Mouse (Mus musculus): ENCODE measurements around the gene Gm20388. TPM values are rescaled to one million over a fixed set of nuclear protein-coding genes. Genes with fewer than 3 reads are reported as not detected.
A peak's percentile ranks its signal among the peaks of the same experiment; 100 is the strongest.

Gm20388 gene
- polyA plus RNA-seq, 1 experiment from 2014 or later: 7.4 TPM

DNA sequence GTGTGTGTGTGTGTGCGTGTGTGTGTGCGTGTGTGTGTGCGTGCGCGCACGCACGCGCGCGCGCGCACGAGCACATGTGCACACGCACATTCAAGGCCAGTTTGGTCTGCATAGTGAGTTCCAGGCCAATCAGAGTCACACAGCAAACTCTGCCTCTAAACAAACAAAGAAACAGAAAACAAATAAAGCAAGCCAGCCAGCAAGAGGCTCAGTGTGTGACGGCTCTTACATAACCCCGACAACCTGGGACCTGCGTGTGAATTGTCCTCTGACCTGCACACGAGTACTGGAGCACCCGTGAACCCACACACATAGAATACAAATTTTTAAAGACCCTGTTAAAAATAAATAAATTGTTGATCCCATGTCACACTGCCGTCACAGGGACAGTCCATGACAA is 1488.1 kb downstream of the Gm20388 start:
- Histone ChIP-seq H3K4me2 (ENCODE audit: low read depth, low read length) (no peak overlapping the region), H3K4me3 (replicated peaks; ENCODE audit: low read length) (no peak overlapping the region), H3K27me3 (ENCODE audit: control insufficient read depth, insufficient read depth, low read length) (0 out of 2 replicates have a peak, but pooled peaks cover 9% of the 10 kb centered on the region), H3K9me3 (replicated peaks; ENCODE audit: control insufficient read depth, low read length) (no peaks in the 10 kb centered on the region), H3K36me3 (ENCODE audit: control insufficient read depth, insufficient read depth, low read length) (no peaks in the 10 kb centered on the region), H3K4me1 (ENCODE audit: control insufficient read depth, insufficient read depth, low read length) (peaks cover 7% of the 10 kb centered on the region; the same call in 1 of the 2 replicates), H3K27ac (ENCODE audit: low read length) (no peak overlapping the region), H3K9ac (ENCODE audit: low read length) (no peak overlapping the region)
- ATAC-seq (ENCODE audit: insufficient read depth, low FRiP score): no peak
- whole genome bisulfite sequencing: 90% methylated on average over 20 of the region's 20 CpGs

DNA sequence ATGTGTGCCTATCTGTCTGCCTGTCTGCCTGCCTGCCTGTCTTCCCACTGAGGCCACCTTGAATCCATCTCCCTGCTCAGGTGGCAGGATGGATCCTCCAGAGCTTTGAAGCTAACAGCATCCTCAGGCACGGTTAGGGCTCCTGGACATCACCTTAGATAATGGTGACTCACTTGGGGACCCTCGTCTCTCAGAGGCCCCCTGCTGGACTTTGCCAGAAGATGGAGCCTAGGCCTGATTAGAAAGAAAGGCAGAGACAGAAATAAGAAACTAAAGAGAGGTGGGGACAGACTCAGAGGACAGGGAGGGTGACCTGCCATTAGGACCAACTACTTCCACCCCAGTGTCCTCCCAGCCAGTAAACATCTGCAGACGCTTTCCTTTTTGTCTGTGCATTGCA is 1488.5 kb downstream of the Gm20388 start:
- 38% methylated on average over 3 of the region's 3 CpGs for WGBS
- Histone ChIP-seq H3K27ac (ENCODE audit: low read length) (no peak overlapping the region), H3K9me3 (replicated peaks; ENCODE audit: control insufficient read depth, low read length) (no peaks in the 10 kb centered on the region), H3K36me3 (ENCODE audit: control insufficient read depth, insufficient read depth, low read length) (no peaks in the 10 kb centered on the region), H3K4me1 (ENCODE audit: control insufficient read depth, insufficient read depth, low read length) (peaks cover 7% of the 10 kb centered on the region; the same call in 1 of the 2 replicates), H3K27me3 (ENCODE audit: control insufficient read depth, insufficient read depth, low read length) (0 out of 2 replicates have a peak, but pooled peaks cover 9% of the 10 kb centered on the region), H3K4me2 (ENCODE audit: low read depth, low read length) (no peak overlapping the region), H3K9ac (ENCODE audit: low read length) (no peak overlapping the region), H3K4me3 (replicated peaks; ENCODE audit: low read length) (no peak overlapping the region)
- ATAC-seq (ENCODE audit: insufficient read depth, low FRiP score): no peak

DNA sequence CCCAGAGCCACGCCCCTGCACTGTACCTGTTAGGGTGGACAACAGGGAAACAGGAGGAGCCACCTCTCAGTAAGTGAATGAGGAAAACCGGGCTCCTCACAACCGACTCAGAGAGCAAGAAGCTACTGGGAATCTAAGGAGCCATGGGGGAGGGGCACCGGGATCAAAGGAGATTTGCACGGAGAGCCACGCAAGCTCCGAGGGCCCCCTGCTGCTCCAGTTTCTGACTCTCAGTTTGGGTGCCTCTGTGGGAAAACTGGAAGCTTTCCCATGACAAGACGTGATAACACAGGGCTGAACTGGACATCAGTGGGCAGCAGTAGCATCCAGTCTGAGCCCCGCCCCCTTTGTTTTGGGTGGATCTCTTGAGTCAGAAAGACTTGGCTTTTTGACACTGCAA is 1489.9 kb downstream of the Gm20388 start:
- Histone ChIP-seq H3K27ac (ENCODE audit: low read length) (no peak overlapping the region), H3K4me1 (ENCODE audit: control insufficient read depth, insufficient read depth, low read length) (peaks cover 7% of the 10 kb centered on the region; the same call in 1 of the 2 replicates), H3K36me3 (ENCODE audit: control insufficient read depth, insufficient read depth, low read length) (no peaks in the 10 kb centered on the region), H3K9me3 (replicated peaks; ENCODE audit: control insufficient read depth, low read length) (no peaks in the 10 kb centered on the region), H3K4me2 (ENCODE audit: low read depth, low read length) (no peak overlapping the region), H3K4me3 (replicated peaks; ENCODE audit: low read length) (no peak overlapping the region), H3K9ac (ENCODE audit: low read length) (no peak overlapping the region), H3K27me3 (ENCODE audit: control insufficient read depth, insufficient read depth, low read length) (0 out of 2 replicates have a peak, but pooled peaks cover 9% of the 10 kb centered on the region)
- WGBS: 30% methylated on average over 9 of the region's 9 CpGs
- ATAC-seq (ENCODE audit: insufficient read depth, low FRiP score): no peak

DNA sequence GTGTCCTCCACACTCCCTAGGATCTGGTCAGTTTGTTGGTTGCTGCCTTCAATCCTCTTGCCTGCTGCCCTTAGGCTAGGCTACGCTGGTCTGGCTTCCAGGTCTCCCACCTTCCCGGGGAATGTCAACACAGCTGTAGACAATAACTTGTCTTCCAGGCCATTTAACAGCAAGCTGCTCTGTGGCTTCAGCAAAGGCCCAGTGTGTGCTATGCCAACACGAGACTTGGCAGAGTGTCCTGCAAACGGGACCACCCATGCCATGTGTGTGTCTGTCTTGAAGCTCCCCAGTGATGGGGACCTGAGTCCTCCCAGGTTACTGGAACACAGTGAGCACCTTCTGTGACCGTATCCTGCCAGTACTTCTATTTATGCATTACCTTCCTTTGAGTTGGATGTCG is 1493.2 kb downstream of the Gm20388 start:
- Histone ChIP-seq H3K27me3 (ENCODE audit: control insufficient read depth, insufficient read depth, low read length) (no peaks in the 10 kb centered on the region), H3K9ac (ENCODE audit: low read length) (no peak overlapping the region), H3K4me2 (ENCODE audit: low read depth, low read length) (no peak overlapping the region), H3K4me1 (ENCODE audit: control insufficient read depth, insufficient read depth, low read length) (no peaks in the 10 kb centered on the region), H3K4me3 (replicated peaks; ENCODE audit: low read length) (no peak overlapping the region), H3K9me3 (replicated peaks; ENCODE audit: control insufficient read depth, low read length) (no peaks in the 10 kb centered on the region), H3K27ac (ENCODE audit: low read length) (no peak overlapping the region), H3K36me3 (ENCODE audit: control insufficient read depth, insufficient read depth, low read length) (no peaks in the 10 kb centered on the region)
- no peak for ATAC-seq (ENCODE audit: insufficient read depth, low FRiP score)
- 76% methylated on average over 6 of the region's 6 CpGs for WGBS

DNA sequence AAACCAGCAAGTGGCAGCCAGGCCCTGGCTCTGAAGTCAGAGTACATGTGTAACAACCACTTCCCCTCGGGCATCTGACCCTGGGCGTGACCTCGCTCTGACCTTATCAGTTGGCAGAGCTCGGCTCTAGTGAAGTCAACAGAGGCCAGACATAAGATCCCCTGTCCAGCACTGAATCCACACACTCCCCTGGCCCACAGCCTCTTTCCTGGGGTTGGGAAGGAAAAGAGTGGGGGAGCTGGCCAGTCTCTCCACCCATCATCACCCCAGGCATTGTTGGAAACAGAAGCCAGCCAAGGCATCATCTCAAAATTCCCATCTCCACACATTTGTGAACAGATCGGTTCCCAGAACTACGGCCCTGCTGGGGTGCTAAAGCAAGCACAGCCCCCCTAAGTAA is 1507.4 kb downstream of the Gm20388 start:
- Histone ChIP-seq H3K9ac (ENCODE audit: low read length) (no peak overlapping the region), H3K36me3 (ENCODE audit: control insufficient read depth, insufficient read depth, low read length) (no peaks in the 10 kb centered on the region), H3K4me1 (ENCODE audit: control insufficient read depth, insufficient read depth, low read length) (0 out of 2 replicates have a peak, but pooled peaks cover 5% of the 10 kb centered on the region), H3K27me3 (ENCODE audit: control insufficient read depth, insufficient read depth, low read length) (no peaks in the 10 kb centered on the region), H3K4me3 (replicated peaks; ENCODE audit: low read length) (no peak overlapping the region), H3K27ac (ENCODE audit: low read length) (no peak overlapping the region), H3K9me3 (replicated peaks; ENCODE audit: control insufficient read depth, low read length) (no peaks in the 10 kb centered on the region), H3K4me2 (ENCODE audit: low read depth, low read length) (no peak overlapping the region)
- ATAC-seq (ENCODE audit: insufficient read depth, low FRiP score): no peak
- WGBS: 49% methylated on average over 6 of the region's 6 CpGs

DNA sequence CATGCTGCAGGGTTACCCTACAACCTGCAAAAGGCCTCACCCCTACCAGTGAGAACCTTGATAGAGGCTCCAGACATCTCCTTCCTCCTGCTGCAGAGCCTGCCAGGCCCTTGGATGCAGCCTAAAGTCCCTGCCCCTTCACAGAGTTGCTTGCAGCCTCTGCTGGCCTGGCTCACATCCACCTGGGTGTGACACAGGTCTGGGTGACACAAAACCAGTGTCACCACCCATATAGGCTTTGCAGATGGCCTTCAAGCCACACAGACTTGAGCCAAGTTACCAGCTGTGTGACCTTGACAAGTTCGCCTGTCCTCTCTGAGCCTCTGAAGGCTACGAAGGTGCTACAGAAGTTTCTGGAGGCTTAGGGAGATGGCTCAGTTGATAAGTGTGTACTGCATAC is 1508.9 kb downstream of the Gm20388 start:
- H3K9me3 ChIP-seq (replicated peaks; ENCODE audit: control insufficient read depth, low read length): no peaks in the 10 kb centered on the region
- no peak overlapping the region for H3K27ac ChIP-seq (ENCODE audit: low read length)
- H3K36me3 ChIP-seq (ENCODE audit: control insufficient read depth, insufficient read depth, low read length): no peaks in the 10 kb centered on the region
- H3K4me3 ChIP-seq (replicated peaks; ENCODE audit: low read length): no peak overlapping the region
- no peaks in the 10 kb centered on the region for H3K27me3 ChIP-seq (ENCODE audit: control insufficient read depth, insufficient read depth, low read length)
- 92% methylated on average over 2 of the region's 2 CpGs for WGBS
- no peak overlapping the region for H3K4me2 ChIP-seq (ENCODE audit: low read depth, low read length)
- no peak for ATAC-seq (ENCODE audit: insufficient read depth, low FRiP score)
- 0 out of 2 replicates have a peak, but pooled peaks cover 5% of the 10 kb centered on the region for H3K4me1 ChIP-seq (ENCODE audit: control insufficient read depth, insufficient read depth, low read length)
- H3K9ac ChIP-seq (ENCODE audit: low read length): no peak overlapping the region

DNA sequence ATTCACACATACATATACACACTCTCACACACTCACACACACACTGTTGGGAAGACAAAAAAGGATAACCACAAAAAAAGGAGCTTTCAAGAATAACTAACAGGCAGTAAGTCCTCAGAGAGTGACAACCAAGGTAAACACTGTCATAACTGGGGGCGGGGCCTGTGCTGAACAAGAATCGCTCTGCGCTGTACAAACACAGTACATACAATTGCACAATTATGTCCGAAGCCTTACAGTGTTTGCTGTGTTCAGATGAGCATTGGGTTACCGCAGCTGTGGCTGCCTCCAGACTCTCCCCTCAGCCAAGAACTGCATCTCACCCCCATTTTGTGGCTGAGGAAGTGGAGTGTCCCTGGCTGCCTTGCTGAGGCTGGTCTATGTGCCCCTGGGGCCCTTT is 1510.4 kb downstream of the Gm20388 start:
- H3K27ac ChIP-seq (ENCODE audit: low read length): peak overlapping the region; percentile 49; the same call in 1 of the 2 replicates
- WGBS: 39% methylated on average over 5 of the region's 5 CpGs
- H3K4me1 ChIP-seq (ENCODE audit: control insufficient read depth, insufficient read depth, low read length): 0 out of 2 replicates have a peak, but pooled peaks cover 5% of the 10 kb centered on the region
- no peak overlapping the region for H3K4me2 ChIP-seq (ENCODE audit: low read depth, low read length)
- H3K9ac ChIP-seq (ENCODE audit: low read length): no peak overlapping the region
- no peaks in the 10 kb centered on the region for H3K36me3 ChIP-seq (ENCODE audit: control insufficient read depth, insufficient read depth, low read length)
- no peaks in the 10 kb centered on the region for H3K9me3 ChIP-seq (replicated peaks; ENCODE audit: control insufficient read depth, low read length)
- H3K27me3 ChIP-seq (ENCODE audit: control insufficient read depth, insufficient read depth, low read length): no peaks in the 10 kb centered on the region
- H3K4me3 ChIP-seq (replicated peaks; ENCODE audit: low read length): no peak overlapping the region
- ATAC-seq (ENCODE audit: insufficient read depth, low FRiP score): peak; percentile 75; the same call in 1 of the 2 replicates

DNA sequence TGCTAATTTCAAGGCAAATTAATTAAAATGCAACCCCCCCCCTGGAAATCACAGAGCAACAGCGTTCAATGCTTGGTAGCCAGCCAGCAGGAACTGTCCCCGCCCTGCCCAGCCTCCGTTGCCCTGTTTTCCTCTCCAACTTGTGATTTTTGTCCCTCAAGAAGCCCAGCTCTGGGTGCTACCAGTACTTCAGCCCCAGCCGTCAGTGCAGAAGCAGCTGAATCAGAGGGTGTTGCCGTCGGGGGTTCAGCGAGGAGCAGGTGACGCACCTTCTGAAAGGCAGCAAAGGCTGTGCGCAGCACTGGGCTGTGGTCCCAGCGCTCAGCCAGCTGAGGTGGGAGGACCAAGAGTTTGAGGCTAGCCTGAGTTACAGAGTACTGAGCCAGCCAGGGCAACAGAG is 1513.4 kb downstream of the Gm20388 start:
- H3K27me3 ChIP-seq (ENCODE audit: control insufficient read depth, insufficient read depth, low read length): no peaks in the 10 kb centered on the region
- no peak overlapping the region for H3K4me2 ChIP-seq (ENCODE audit: low read depth, low read length)
- no peaks in the 10 kb centered on the region for H3K4me1 ChIP-seq (ENCODE audit: control insufficient read depth, insufficient read depth, low read length)
- ATAC-seq (ENCODE audit: insufficient read depth, low FRiP score): no peak
- H3K36me3 ChIP-seq (ENCODE audit: control insufficient read depth, insufficient read depth, low read length): no peaks in the 10 kb centered on the region
- WGBS: 90% methylated on average over 10 of the region's 10 CpGs
- no peak overlapping the region for H3K4me3 ChIP-seq (replicated peaks; ENCODE audit: low read length)
- no peaks in the 10 kb centered on the region for H3K9me3 ChIP-seq (replicated peaks; ENCODE audit: control insufficient read depth, low read length)
- no peak overlapping the region for H3K9ac ChIP-seq (ENCODE audit: low read length)
- H3K27ac ChIP-seq (ENCODE audit: low read length): no peak overlapping the region

DNA sequence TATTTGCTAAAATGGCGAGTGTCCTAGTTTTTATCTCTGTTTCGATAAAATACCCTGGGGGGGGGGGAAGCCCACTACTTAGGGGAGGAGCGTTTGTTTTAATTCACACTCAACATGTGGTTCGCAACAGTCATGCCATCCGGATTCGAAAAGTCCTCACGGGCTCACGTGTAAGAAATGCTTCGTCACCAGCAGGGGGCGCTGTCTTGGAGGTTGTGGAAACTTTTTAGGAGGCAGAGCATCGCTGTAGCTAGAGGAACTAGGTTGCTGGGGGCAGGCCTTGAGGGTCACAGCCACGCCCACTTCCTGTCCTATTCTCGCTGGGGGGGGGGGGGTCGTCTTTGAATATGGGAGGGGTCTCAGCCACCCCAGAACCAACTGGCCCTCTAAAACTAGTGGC is 1514.0 kb downstream of the Gm20388 start:
- no peak overlapping the region for H3K4me3 ChIP-seq (replicated peaks; ENCODE audit: low read length)
- 83% methylated on average over 14 of the region's 14 CpGs for WGBS
- H3K4me2 ChIP-seq (ENCODE audit: low read depth, low read length): no peak overlapping the region
- H3K4me1 ChIP-seq (ENCODE audit: control insufficient read depth, insufficient read depth, low read length): no peaks in the 10 kb centered on the region
- H3K27ac ChIP-seq (ENCODE audit: low read length): no peak overlapping the region
- no peaks in the 10 kb centered on the region for H3K9me3 ChIP-seq (replicated peaks; ENCODE audit: control insufficient read depth, low read length)
- no peak for ATAC-seq (ENCODE audit: insufficient read depth, low FRiP score)
- H3K36me3 ChIP-seq (ENCODE audit: control insufficient read depth, insufficient read depth, low read length): no peaks in the 10 kb centered on the region
- no peak overlapping the region for H3K9ac ChIP-seq (ENCODE audit: low read length)
- no peaks in the 10 kb centered on the region for H3K27me3 ChIP-seq (ENCODE audit: control insufficient read depth, insufficient read depth, low read length)
